Mouse (Mus musculus) spleen, adult 2 months (tissue): ENCODE results near the gene Meis2. TPM values are rescaled to one million over a fixed set of nuclear protein-coding genes. Genes with fewer than 3 reads are reported as not detected.

Experiments used
- DNase-seq, 2 experiments: peaks; one replicate each; pipeline versions ENCODE4 v3.0.0 to v3.0.0-alpha.2; 2012 to 2021; ENCODE audit warnings: low spot score in 2 of 2, low read depth in 1 of 2
- H3K27ac ChIP-seq: fragments of 200-500 bp; 2 replicates; pipeline ENCODE4 v1.5.1; 2012; ENCODE audit warnings: low read length, inconsistent platforms; ENCODE audit not compliant: insufficient read depth
- H3K27me3 ChIP-seq: fragments of 200-500 bp; 2 replicates; pipeline ENCODE4 v1.6.1; 2012; ENCODE audit warnings: mild to moderate bottlenecking, moderate library complexity, low read length, inconsistent platforms; ENCODE audit not compliant: control insufficient read depth, insufficient read depth
- H3K36me3 ChIP-seq: fragments of 200-500 bp; 2 replicates; pipeline ENCODE4 v1.6.1; 2012; ENCODE audit warnings: mild to moderate bottlenecking, low read length, inconsistent platforms; ENCODE audit not compliant: control insufficient read depth, insufficient read depth
- H3K4me1 ChIP-seq: fragments of 200-500 bp; 2 replicates; pipeline ENCODE4 v1.6.1; 2011; ENCODE audit warnings: inconsistent platforms; ENCODE audit not compliant: control insufficient read depth, insufficient read depth, insufficient read length
- H3K4me3 ChIP-seq: fragments of 200-500 bp; 2 replicates; pipeline ENCODE4 v1.5.1; 2011; ENCODE audit warnings: mild to moderate bottlenecking, inconsistent platforms; ENCODE audit not compliant: insufficient read depth, insufficient read length; ENCODE audit errors: extremely low read depth
- CTCF ChIP-seq: fragments of 200-500 bp; IDR thresholded peaks from 2 replicates; pipeline ENCODE4 v1.5.1; 2011; ENCODE audit warnings: mild to moderate bottlenecking, inconsistent platforms; ENCODE audit not compliant: insufficient read depth, insufficient read length, insufficient replicate concordance; ENCODE audit errors: extremely low read depth
- POLR2A ChIP-seq: fragments of 200-500 bp; IDR thresholded peaks from 2 replicates; pipeline ENCODE4 v1.6.1; 2011; ENCODE audit warnings: low read depth, low read length, inconsistent platforms
- WGBS: fragments of 180-500 bp; shearing (Covaris S2); methylation state at CpG from one replicate; pipeline ENCODE4 v1.1.7; 2018; 5-methylcytosine and 5-hydroxymethylcytosine counted together
- polyA plus RNA-seq: library from polyadenylated mRNA; depleted of rRNA; stranded (reverse); fragments of >200 nt; gene quantifications from 2 replicates; pipeline ENCODE4 v1.2.3, GENCODE M21; 2012

Gene Meis2
- polyA plus RNA-seq, 1 experiment: 3.2 TPM

DNA sequence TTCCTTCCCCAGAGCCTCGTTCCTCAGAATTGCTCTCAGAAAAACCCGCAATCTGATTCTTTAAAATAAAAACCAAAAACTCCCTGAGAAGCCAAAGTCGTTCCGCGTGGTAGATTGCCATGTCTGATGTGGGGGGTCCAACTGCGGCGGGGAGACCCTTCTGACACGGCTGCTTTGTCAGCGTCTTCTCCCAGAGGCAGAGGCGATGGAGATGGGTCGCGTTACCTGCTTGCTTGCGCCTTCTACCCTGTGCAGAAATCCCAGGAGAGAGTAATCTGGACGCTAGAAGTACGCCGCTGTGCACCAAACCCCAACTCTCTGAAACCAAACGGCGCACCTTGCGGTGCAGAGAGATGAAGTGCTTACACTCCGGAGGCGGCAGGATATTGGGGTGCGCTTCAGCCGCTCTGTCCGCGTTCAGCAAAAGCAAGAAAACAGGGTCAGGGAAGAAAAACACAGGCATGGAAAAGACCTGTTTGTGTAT, 210.8 kb downstream of the Meis2 start:
- DNase-seq: no peak
- no peak overlapping the region for H3K4me3 ChIP-seq
- TF ChIP-seq POLR2A (no peak), CTCF (no peak)
- H3K27me3 ChIP-seq: peaks cover 22% of the 10 kb centered on the region
- WGBS: 10% methylated on average over 25 of the region's 25 CpGs
- no peaks in the 10 kb centered on the region for H3K4me1 ChIP-seq
- no peak overlapping the region for H3K27ac ChIP-seq
- no peaks in the 10 kb centered on the region for H3K36me3 ChIP-seq

DNA sequence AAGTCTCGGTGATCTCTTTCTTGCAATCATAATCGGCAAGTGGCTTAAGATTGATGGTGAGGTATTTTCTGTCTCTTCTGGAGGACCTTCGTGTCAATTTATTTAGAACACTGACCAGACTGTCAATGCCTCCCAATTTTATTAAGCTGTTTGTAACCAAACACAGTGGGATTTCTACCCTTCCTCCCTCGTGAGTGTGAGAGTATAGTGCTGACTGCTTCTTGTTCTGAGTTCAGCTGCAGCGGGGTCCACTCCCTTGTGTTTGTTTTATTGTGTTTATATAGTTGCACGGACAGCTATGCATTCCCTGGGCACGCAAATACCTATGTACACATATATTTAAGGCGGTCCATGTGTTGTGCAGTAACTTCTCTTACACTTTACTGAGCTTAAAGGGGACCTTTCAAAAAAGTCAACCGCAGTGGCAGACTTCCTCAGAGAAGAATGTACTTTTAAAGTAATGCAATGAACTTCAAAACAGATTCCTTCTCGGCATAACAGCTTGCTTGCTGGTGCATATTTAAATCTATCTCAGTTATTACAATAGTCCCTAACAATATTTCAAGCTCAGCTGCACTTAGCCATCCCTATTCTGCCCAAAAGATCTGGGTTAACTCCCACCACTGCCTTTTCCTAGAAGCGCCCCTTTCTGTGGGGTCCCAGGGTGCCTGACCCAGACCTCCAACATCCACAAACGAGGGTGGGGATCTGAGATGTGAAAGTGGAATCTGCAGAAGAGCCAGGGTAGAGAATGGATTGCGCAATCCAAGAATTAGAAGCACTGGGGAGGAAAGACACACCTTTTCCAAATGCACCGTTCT, 211.4 kb downstream of the Meis2 start:
- no peaks in the 10 kb centered on the region for H3K36me3 ChIP-seq
- TF ChIP-seq CTCF: no peak
- TF ChIP-seq POLR2A: no peak
- no peak overlapping the region for H3K27ac ChIP-seq
- no peaks in the 10 kb centered on the region for H3K4me1 ChIP-seq
- WGBS: 13% methylated on average over 14 of the region's 14 CpGs
- H3K27me3 ChIP-seq: peaks cover 15% of the 10 kb centered on the region
- no peak overlapping the region for H3K4me3 ChIP-seq
- DNase-seq: no peak

DNA sequence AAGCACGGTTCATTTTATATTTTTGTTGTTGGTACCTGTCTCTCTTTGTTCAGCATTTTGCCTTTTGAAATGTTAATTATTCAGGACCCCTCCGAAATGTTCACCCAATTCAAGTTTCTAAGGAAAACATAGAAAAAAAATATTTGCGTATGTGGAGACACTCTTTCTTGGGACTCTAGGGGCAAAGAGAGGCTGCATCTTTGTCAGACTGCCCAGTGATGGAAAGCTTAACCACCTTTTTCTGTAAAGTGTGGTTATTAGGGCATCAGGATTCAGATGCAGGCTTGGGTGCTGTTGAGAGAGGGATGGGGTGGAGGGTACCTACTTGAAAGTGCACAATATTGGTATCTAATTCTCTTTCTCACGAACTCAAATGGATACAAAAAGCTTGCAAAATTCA, 212.4 kb downstream of the Meis2 start:
- Histone ChIP-seq H3K36me3 (no peaks in the 10 kb centered on the region), H3K4me3 (no peak overlapping the region), H3K4me1 (no peaks in the 10 kb centered on the region), H3K27ac (no peak overlapping the region), H3K27me3 (peaks cover 13% of the 10 kb centered on the region)
- TF ChIP-seq CTCF (no peak), POLR2A (no peak)
- WGBS: 20% methylated on average over 4 of the region's 4 CpGs
- DNase-seq: no peak

DNA sequence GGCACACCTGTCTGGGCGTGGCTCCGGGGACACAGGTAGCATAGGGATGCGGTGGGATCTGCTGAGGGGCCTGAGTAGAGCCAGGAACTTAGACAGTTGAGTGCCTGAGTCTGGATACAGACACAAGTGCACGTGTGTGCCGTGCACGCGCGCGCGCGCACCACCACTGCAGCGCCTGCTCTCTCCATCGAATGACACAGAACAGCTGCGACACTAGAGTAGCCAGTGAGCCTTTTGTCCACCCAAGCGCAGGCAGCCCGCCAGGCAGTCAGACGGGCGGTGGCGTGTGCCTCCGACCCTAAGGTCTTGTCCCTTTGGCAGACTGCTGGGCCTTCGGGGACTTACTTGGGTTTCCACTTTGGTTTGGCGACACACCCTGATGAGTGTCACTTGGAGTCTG, 213.0 kb downstream of the Meis2 start:
- no peaks in the 10 kb centered on the region for H3K36me3 ChIP-seq
- TF ChIP-seq POLR2A (no peak), CTCF (no peak)
- peaks cover 10% of the 10 kb centered on the region for H3K27me3 ChIP-seq
- H3K4me1 ChIP-seq: no peaks in the 10 kb centered on the region
- H3K27ac ChIP-seq: no peak overlapping the region
- WGBS: 6% methylated on average over 22 of the region's 22 CpGs
- DNase-seq: no peak
- no peak overlapping the region for H3K4me3 ChIP-seq

DNA sequence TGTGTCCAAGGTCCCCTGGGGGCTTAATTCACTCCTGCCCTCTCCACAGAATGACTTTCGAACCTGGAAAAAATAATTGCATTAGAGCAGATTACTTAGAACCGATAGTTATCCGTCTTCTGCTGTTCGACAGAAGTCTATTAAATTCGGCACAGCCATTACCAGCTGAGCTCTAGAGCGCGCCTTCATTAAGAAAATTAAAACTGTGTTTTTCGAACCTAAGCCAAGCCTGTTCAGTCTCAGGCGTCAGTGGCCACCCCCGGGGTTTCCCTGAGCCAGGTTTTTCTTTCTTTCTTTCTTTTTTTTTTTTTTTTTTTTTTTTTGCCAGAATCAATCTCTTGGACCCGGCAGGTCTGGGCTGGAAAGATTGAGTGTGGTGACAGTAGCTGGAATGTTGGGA, 213.5 kb downstream of the Meis2 start:
- Histone ChIP-seq H3K27me3 (peaks cover 8% of the 10 kb centered on the region), H3K4me3 (no peak overlapping the region), H3K27ac (no peak overlapping the region), H3K36me3 (no peaks in the 10 kb centered on the region), H3K4me1 (no peaks in the 10 kb centered on the region)
- TF ChIP-seq CTCF (no peak), POLR2A (no peak)
- 46% methylated on average over 11 of the region's 11 CpGs for WGBS
- DNase-seq: no peak

DNA sequence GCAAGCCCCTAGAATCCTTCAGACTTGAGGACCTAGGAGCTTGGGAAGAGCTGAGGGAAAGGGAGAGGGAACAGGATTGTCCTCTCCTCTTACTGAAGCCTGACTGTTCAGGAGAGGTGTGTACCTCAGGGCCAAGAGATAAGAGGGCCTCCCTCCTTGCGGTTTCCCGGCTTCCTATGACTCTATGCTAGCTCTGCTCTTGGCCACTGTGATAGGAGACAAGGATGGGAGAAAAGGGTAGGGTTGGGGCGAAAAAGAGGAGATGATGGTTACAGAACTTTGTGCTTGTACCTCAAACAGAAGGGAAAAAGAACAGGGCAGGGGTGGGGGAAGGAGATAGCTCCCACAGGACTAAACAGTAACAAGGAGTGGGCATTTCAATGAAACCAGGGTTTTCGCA, 214.7 kb downstream of the Meis2 start:
- Histone ChIP-seq H3K27ac (no peak overlapping the region), H3K4me1 (no peaks in the 10 kb centered on the region), H3K4me3 (no peak overlapping the region), H3K27me3 (peaks cover 6% of the 10 kb centered on the region), H3K36me3 (no peaks in the 10 kb centered on the region)
- TF ChIP-seq CTCF: no peak
- no peak for TF ChIP-seq POLR2A
- 74% methylated on average over 4 of the region's 4 CpGs for WGBS
- DNase-seq: no peak

DNA sequence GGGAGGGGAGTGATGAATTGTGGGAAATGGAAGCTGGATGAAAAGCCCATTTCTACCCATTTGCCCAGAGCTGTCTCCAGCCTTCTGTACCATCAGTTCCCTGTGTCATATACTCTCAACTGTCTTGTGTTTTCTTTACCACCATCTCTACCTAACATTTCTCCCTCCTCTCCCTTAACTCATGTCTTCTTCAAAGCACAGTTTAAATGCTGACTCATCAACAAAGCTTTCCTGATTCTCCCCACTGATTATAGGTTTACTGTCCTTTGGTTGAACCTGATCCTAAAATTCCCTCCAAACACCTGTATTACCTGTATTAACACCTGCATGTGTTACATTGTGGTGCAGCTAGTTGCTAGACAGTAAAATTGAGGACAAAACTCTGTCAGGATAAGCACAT, 222.8 kb downstream of the Meis2 start:
- Histone ChIP-seq H3K4me3 (no peak overlapping the region), H3K4me1 (no peaks in the 10 kb centered on the region), H3K27me3 (no peaks in the 10 kb centered on the region), H3K27ac (no peak overlapping the region), H3K36me3 (no peaks in the 10 kb centered on the region)
- no peak for TF ChIP-seq POLR2A
- TF ChIP-seq CTCF: no peak
- no peak for DNase-seq
